Mouse (Mus musculus) kidney, postnatal 4 days (tissue): ENCODE measurements around the gene Tssc4.

Experiments used
- DNase-seq, 2 experiments: peaks; one replicate each; pipeline ENCODE4 v3.0.0; 2021; ENCODE audit warnings: mixed read lengths in 2 of 2

Tssc4 gene

DNA sequence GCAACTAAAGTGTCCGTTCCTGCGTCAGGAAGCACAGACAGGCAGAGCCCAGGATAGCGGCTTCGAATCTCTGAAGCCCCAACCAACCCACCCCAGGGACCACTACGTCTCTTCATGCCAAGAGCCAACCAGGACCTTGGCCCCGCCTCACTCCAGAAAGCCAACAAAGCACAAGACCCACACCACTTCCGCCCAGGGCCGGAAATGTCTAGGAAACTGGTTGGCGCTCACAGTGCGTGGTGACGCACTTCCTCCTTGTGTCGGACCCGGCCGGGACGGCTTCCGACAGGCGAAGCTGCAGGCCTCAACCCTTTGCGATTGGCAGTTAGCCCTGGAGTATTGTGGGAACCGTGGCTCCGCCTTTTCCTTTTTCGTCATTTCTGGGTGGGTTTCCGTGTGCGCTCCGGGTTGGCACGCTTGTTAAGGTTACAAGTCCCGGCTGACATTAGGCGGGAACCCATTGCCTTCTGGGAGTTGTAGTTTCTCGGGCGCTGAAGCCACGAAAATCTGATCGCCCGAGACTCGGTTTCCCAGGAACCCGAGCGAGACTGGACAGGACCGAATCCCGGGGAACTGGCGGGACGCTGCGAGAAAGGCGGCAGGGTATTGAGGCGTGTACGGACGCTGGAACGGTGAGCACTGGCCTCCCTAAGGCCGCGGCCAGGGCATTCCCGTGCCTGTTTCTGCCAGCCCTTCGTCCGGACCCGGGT lies at the start of gene Tssc4:
Gene Tssc4 (plus strand): TSS at position 368 of the 710 bp plus-strand sequence.
- peak; percentile 96 to 98 for DNase-seq

DNA sequence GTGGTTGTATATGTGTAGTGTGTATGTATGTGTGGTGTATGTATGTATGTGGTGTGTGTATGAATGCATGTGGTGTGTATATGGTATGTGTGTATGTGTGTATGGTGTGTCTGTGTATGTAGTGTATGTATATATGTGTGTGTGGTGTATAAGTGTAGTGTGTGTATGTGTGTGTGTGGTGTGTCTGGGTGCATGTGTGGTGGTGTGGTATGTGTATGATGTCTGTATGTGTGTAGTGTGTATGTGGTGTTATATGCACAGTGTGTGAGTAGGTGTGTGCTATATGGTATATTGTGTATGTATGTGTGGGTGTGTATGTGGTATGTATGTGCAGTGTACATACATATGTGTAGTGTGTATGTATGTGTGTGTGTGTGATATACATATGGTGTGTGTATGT lies 49.0 kb upstream of the Tssc4 start:
- no peak for DNase-seq

DNA sequence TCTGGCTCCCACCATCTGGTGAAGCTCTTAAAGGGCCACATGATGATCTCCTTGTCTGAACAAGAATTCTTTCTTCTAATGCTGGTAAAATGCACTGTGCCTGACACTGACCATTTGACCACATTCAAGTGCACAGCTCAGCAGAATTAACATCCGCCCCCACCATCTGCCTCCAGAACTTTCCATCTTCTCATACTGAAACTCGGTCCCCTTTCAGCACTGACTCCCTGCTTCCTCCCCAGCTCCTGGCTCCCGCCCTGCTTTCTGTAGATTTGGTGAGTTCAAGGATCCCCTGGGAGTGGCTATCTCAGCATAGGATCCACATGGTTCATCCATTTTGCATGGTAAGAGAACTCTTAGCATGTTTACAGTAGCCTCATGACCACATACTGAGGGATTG lies 48.3 kb upstream of the Tssc4 start:
- no peak for DNase-seq

DNA sequence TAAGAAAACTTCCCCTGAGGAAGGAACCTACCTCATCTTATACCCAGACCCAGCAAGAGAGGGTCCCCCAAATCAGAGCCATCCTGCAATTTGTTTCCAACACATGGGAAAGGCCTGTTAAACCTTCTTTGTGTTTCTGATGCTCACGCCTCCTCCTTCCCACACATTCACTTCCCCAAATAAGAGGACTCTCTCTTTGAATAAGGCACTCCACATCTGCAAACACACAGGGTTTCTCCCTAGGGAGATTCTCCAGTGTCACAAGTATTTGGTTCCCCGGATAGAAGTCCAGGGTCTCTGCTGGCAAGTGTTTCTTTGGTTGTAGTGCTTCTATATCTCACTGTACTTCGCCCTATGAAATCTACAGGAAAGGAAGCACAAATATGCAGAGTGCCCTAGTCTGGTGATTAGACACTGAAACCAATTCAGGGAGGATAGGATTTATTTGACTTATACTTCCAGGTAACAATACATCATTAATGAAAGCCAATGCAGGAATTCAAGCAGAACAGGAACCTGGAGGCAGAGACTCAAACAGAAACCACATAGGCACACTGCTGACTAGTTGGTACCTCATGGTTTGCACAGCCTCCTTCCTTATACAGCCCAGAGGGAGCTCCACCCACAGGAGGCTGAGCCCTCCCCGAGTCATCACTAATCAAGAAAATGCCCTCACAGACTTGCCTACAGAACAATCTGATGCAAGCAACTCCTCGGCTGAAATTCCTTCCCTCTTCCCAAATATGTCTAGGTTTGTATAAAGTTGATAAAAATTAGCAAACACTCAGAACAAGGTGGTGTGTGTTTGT lies 47.5 kb upstream of the Tssc4 start:
- no peak for DNase-seq

DNA sequence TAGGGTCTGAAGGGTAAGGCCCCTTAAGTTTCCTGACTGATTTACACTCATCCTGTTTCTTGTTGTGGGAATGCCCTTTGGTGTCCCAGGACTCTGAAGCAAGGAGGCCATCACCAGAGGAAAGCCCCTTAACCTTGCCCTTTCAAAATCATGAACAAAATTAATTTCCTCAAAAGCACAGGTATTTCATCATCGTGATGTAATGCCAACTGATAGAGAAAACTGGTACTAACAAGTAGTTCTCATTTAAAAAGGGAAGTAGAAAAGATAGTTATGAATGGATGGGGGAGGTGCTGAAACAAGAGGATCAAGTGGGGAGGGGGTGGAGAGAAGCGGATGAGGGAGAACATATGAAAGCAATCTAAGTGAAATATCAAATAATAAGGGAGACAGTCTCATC lies 45.5 kb upstream of the Tssc4 start:
- DNase-seq, result no peak

DNA sequence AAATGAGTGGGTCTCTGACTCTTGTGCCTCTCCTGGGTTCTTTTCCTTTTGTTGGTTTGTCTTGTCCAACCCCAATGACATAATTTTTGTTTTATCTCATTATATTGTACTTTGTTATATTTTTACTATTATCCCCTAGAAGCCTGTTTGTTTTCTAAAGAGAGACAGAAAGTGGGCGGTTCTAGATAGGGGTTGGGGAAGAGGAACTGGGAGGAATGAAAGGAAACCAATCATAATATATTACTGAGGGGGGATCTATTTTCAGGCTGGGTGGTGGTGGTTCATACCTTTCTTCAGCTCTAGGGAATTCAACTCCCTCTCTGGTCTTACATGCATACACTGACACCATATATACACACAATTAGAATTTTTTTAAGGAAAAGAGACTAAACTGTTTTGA lies 44.8 kb upstream of the Tssc4 start:
- DNase-seq, result no peak

DNA sequence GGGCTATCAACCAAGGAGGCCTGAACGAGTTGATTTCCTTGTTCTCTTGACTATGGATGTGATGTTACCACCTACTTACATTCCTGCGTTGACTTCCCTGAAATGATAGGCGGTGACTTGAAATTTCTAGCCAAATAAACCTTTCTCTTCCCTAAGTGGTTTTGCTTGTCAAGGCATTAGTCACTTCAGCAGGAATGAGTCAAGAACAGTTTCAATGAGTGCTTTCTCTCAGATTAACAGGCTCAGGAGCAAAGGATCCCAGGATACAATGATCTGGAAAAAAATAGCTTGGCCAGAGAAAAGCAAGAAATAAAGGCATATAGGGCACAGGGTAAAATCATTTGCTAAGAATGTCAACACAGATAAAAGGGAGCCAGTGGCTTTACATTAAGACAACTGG lies 43.6 kb upstream of the Tssc4 start:
- DNase-seq, result no peak

DNA sequence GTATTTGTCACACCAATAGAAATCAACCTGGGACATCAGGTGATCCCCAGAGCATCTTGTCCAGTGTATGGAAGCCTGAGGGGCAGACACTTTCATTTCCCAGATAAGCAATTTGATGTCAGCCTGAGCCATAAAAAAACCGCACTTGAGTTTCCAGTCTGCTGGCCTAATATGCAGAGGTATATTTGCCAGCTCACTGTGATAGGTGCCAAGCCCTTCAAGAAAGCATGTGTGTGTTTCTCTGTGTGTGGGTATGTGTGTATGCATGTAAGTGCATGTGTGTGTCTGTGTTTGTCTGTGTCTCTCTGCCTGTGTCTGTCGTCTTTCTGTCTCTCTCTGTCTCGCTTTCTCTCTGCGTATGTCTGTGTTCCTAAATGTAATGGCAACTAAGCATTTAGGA lies 41.9 kb upstream of the Tssc4 start:
- no peak for DNase-seq

DNA sequence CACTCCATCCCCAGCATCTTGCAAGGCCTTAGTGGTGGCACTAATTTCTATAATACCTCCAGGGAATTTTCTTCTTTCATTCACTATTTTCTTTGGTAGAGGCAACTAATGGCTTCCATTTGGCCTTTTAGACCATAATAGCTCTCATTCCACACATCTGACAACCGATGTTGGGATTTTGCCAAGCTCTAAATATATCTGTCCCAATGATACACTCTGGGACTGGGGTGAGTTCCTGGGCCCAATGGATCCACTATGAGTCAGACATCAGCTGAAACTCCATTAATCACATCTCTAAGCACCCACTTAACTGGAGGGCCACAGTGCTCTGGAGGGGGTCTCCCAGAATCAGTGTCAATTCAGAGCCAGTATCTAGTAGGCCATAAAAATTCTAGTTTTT lies 37.2 kb upstream of the Tssc4 start:
- no peak for DNase-seq

DNA sequence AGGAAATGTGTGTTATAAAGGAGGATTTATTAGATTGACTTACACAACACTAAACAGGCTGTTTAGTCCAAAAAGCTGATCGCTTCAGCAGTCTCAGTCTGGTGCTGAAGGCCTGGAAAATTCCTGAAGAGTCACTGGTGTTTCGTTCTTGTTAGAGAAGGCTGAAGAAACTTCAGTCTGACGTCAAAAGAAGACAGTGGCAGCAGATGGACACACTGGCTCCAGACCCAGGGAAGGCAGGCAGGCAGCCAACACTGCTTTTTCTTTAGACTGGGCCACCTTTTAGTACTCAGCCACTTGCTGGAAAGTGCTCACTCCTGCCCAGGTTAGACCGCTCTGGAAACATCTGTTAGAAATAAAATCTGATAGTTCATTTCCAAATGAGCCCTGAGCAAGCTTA lies 35.5 kb upstream of the Tssc4 start:
- DNase-seq, result no peak

DNA sequence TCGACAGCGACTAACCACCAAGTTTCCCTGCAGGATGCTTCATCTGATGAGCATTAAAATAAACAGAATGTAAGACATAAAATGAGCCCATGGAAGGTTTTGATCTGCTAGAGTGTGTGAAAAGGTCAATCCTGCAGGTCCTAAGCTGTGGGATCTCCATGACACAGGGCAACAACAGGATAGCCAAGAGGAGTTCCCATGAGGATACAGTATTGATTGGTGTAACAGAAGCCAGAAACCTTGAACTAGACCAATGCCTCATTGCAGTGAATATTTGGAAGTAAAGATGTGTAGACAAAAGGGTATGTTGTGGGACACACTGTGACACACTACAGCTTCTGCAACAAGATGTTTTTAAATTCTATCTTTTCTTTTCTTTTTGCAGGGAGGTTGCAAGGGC lies 34.9 kb upstream of the Tssc4 start:
- no peak for DNase-seq

DNA sequence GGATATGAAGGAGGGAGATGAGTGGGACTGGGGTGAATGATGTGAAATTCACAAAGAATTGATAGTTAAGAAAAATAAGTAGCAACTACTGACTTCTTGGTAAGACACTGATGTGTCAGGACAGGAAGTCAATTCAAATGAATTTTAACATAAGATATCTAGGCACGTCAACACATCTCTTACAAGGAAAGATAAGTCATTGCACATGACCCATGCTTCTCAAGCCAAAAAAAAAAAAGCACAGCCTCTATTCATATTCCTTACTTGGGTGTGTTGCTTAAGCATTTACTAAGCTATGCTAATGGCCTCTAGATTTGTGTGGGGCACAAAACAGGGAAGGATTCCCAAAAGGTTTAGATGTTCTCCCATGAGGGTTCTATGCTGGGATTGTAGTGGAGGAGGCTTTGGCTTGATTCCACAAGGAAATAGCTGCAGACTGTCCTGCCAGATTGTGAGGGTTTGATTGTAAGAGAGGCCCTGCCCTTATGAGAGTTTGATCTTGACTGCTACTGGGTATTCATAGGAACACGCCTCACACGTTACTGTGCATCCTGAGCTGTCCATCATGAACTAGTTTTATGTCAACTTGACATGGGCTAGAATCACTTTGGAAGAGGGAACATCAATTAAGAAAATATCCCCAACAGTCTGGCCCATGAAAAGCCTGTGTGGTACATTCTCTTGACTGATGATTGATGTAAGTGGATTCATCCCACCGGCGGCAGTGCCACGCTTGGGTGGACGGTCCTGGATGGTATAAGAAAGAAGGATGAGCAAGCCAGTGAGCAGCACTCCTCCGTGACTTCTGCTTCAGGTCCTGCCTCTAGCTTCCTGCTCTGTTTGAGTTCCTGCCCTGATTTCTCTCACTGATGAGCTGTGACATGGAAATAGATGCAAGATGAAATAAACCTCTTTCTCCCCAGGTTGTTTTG lies 34.3 kb upstream of the Tssc4 start:
- DNase-seq, result no peak

DNA sequence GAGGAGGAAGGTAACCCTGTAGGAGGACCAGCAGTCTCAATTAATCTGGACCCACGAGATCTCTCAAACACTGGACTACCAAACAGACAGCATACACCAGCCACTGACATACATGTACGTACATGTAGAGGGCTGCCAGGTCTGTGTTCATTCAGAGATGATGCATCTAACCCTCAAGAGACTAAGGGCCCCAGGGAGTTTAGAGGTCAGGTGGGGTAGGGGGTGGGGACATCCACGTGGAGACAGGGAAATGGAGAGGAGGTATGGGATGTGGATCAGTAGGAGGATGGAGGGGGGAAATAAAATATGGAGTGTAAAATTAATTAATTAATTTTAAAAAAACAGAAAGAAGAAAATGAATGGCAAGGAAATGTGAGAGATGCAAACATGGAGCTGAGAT lies 32.3 kb upstream of the Tssc4 start:
- no peak for DNase-seq

DNA sequence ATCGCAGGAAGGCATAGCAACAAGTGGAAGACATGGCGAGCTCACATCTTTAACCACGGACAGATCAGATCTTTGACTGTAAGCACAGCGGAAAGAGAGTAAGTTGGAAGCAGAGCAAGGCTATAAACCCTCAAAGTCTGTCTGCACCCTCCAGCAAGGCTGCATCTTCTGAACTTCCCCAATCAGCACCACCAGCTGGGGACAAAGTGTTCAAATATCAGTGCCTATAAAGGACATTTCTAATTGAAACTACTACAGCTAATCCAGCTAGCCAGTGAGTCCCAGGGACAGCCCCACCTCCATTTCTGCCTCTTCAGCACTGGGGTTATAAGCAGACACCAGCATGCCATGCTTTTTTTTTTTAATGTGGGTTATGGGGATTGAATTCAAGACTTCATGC lies 31.7 kb upstream of the Tssc4 start:
- DNase-seq, result no peak

DNA sequence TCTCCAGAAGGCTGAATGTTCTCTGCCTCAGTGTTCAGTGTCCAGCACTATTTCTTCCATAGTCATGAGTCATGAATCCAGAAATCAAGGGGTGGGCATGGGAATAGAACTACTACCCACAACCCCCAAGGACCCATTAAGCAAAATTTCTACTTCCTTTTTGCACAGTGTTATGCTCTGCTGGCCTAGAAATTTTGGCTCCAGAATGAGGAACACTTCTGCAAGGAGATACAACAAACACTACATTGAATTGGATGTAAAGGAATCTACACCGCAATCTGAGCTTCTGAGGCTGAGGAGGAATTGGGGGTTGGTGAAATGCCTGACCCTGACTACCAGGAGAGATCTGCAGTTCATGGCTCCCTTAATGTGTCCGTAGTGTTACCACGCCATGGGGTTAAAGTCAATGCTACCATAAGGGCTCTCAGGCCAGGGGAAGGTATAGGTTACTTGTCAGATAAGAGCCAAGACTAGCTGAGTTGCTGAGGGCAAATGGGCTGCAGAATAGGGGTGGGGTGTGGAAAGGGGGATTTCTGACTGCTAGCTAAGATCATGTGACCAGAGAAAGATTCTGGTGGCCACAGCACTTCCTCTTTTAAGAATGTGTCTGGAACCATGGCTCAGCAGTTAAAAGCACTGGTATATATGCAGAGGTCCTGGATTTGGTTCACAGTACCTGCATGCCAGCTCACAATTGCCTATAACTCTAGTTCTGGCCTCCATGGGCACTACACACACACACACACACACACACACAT lies 30.7 kb upstream of the Tssc4 start:
- no peak for DNase-seq

DNA sequence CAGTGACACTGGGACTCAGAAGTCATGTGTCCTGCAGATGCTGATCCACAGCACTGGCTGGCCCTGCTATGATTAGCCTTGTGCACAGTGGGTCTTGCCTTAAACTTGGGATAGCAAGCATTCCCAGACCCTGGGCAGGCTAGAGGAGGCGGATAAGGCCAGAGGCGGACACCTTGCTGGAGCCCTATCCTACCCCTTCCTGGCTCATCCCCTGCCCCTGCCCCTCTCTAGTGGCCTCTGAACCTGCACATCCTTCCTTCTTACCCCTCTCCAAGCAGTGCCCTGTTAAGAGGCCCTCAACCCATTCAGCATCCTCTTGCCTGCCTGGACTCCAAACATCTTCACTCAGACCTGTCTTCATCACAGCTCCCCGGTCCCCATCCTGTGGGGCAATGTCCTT lies 28.5 kb upstream of the Tssc4 start:
- DNase-seq, result no peak

DNA sequence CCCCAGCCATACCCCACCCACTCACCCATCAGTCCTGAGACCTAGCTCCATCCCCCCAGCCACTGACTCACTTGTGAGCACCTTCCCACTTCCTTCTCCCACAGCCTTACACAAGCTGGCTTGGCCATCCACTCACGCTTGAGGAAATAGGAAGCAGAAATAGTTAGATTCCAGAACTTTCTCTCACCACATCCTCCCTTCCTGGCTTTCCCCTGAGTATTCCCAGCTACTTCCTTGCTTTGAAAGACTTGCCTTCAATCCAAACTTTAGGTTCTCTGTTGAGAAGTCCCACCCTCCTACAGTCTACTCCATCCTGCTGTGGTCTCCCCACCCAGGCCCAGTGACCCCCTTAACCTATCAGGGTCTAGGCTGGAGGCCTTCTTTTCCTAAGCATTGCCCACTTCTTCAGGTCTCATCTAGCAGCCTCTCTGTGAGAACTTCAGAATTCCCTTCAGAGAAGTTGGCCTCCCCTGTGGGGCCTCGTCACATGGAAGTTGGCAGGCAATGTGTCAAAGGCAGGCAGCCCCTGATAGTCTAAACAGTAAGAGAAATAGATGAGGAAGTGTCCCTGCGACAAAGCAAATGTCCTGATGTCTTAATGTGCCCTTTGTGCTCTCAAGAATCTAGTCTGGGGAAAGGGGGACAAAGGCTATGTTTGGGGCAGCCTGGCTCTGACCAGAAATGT lies 27.8 kb upstream of the Tssc4 start:
- DNase-seq, result no peak

DNA sequence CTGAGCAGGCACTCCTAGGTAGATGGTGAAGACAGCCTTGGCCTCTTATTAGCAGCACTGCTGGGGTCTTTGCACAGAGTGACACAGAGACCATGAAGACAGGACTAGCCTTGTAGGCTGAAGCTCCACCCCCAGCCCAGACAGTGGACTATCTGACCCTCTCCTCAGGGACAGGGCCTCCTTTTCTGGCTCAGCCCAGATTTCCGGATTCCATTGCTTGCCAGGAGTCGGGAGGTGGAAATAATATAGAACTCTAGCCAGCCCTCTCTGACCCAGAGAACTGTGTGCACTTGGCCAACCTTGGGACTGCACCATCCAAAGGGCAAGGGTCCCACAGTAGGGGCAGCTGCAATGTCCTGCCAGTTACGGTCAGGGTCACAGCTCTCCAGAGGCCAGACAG lies 27.0 kb upstream of the Tssc4 start:
- DNase-seq, result peak; percentile 69 to 76

DNA sequence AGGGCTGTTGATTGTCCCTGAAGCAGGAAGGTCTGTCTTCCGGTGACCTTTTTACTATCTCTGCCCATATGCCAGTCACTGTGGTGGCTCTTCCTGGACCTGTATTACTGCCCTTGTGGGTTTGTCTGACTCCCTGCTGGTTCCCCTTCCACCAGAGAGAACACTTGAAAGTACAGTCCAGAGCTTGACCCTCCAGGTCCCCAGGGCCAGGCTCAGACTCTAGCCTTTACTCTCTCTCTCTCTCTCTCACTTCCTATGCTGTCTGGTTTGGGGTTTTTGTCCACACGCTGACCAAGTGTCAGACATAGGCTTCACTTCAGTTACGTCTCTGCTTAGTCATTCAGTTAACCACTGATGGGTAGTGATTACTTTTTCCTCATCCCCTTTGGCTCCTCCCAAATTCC lies 26.1 kb upstream of the Tssc4 start:
- no peak for DNase-seq

DNA sequence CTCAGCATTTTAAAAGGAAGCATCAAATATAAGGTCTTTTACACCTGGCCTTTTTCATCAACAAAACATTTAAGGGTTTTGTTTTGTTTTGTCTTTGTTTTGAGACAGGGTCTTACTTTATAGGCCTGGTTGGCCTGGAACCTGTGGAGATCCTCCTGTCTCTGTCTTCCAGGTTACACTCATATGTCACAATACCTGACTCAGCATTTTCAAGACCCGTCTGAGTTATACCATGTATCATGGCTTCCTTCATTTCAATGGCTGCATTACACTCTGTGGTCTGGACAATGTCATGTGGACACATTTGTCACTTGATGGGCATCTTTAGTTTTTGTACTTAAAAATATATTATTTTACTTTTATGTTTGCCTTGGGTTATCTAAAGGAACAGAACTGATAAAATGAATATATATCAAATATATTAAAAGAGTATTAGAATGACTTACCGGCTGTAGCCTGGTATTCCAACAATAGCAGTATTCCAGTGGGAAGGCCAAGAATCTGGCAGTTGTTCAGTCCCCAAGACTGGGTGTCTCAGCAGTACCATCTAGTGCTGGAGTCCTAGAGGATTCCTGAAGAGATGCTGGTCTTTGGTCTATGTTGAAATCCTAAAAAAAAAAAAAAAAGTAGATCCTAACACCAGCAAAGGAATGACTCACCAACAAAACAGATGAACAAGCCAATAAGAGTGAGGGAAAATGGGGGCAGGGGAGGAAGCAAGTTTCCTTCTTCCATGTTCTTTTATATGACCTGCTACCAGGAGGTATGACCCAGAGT lies 24.8 kb upstream of the Tssc4 start:
- no peak for DNase-seq

DNA sequence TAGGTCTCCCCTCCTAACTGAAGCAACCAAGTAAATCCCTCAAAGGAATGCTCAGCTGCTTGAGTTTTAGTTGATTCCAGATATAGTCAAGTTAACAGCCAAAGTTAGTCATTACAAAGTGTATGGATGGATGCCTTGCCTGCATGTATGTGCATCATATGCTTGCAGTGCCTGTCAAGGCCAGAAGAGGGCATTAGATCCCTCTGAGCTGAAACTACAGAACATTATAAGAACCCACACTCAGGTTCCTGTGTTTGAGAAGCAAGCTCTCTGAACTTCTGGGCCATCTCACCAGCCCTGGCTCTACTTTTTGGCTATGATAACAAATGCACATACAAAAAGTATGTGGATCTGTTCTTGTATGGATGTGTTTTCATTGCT lies 24.2 kb upstream of the Tssc4 start:
- no peak for DNase-seq
